Mouse (Mus musculus) MEL (cell line): Measurements from ENCODE around the gene Olfr1336.

Experiments used
- CHD2 ChIP-seq: IDR thresholded peaks from 2 replicates; pipeline ENCODE4 v1.6.1; 2011; ENCODE audit warnings: low read length, improper control_type of control experiment
- CTCF ChIP-seq, 3 experiments: IDR thresholded peaks in 2 of 3; conservative IDR thresholded peaks in 1 of 3; 2 replicates each; pipeline ENCODE4 v1.5.1; 2011 to 2012; ENCODE audit warnings: low read length in 3 of 3, low read depth in 2 of 3, mild to moderate bottlenecking in 2 of 3, improper control_type of control experiment in 1 of 3, inconsistent platforms in 1 of 3, mixed read lengths in 1 of 3, moderate library complexity in 1 of 3; ENCODE audit not compliant: control insufficient read depth in 1 of 3, insufficient read depth in 1 of 3, poor library complexity in 1 of 3, severe bottlenecking in 1 of 3
- E2F4 ChIP-seq: IDR thresholded peaks from 2 replicates; pipeline ENCODE4 v1.6.1; 2011; ENCODE audit warnings: low read depth, low read length, improper control_type of control experiment, borderline replicate concordance
- ELF1 ChIP-seq: IDR thresholded peaks from 2 replicates; pipeline ENCODE4 v1.6.1; 2014; ENCODE audit warnings: low read depth, mild to moderate bottlenecking, inconsistent platforms, low read length, improper control_type of control experiment, moderate library complexity
- EP300 ChIP-seq, 2 experiments: IDR thresholded peaks; 2 replicates each; pipeline ENCODE4 v1.6.1; 2011; ENCODE audit warnings: improper control_type of control experiment in 2 of 2, low read length in 2 of 2, low read depth in 1 of 2, mild to moderate bottlenecking in 1 of 2
- GABPA ChIP-seq: IDR thresholded peaks from 2 replicates; pipeline ENCODE4 v1.6.1; 2012; ENCODE audit warnings: low read depth, mild to moderate bottlenecking, inconsistent platforms, low read length, improper control_type of control experiment, moderate library complexity
- GATA1 ChIP-seq: IDR thresholded peaks from 2 replicates; pipeline ENCODE4 v1.6.1; 2011; ENCODE audit warnings: low read depth, low read length, improper control_type of control experiment
- MAFK ChIP-seq: IDR thresholded peaks from 2 replicates; pipeline ENCODE4 v1.6.1; 2011; ENCODE audit warnings: low read depth, mild to moderate bottlenecking, low read length, improper control_type of control experiment, borderline replicate concordance
- MAX ChIP-seq: IDR thresholded peaks from 2 replicates; pipeline ENCODE4 v1.6.1; 2011; ENCODE audit warnings: low read length, improper control_type of control experiment
- NRF1 ChIP-seq: IDR thresholded peaks from 2 replicates; pipeline ENCODE4 v1.6.1; 2014; ENCODE audit warnings: low read depth, mild to moderate bottlenecking, inconsistent platforms, low read length, improper control_type of control experiment, moderate library complexity; ENCODE audit not compliant: poor library complexity, insufficient read depth, severe bottlenecking
- POLR2A ChIP-seq, 2 experiments: IDR thresholded peaks; 2 replicates each; pipeline ENCODE4 v1.6.1; 2011 to 2012; ENCODE audit warnings: low read length in 2 of 2, mild to moderate bottlenecking in 2 of 2, control low read depth in 1 of 2, improper control_type of control experiment in 1 of 2, low read depth in 1 of 2, moderate library complexity in 1 of 2; ENCODE audit not compliant: control insufficient read depth in 1 of 2, insufficient read depth in 1 of 2, poor library complexity in 1 of 2
- RAD21 ChIP-seq: IDR thresholded peaks from 2 replicates; pipeline ENCODE4 v1.6.1; 2011; ENCODE audit warnings: mild to moderate bottlenecking, low read depth, low read length, improper control_type of control experiment
- TBP ChIP-seq: IDR thresholded peaks from 2 replicates; pipeline ENCODE4 v1.8.0; 2011; ENCODE audit warnings: low read depth, low read length, improper control_type of control experiment
- TCF12 ChIP-seq: IDR thresholded peaks from 2 replicates; pipeline ENCODE4 v1.6.1; 2014; ENCODE audit warnings: low read depth, mild to moderate bottlenecking, inconsistent platforms, low read length, improper control_type of control experiment, moderate library complexity

GRCm38 (mm10) chr7:6508648-6509047 is 52.7 kb downstream of the Olfr1336 start, which contains the start of gene Olfr1348:
- TF ChIP-seq POLR2A (IDR thresholded peaks at IDR 0.05; ENCODE audit: control insufficient read depth in 1 of 2, insufficient read depth in 1 of 2, low read depth in 1 of 2, low read length in 2 of 2, poor library complexity in 1 of 2) (no peak), TBP (no peak), TCF12 (no peak), CTCF (IDR thresholded peaks at IDR 0.05 in 2 of 3, conservative IDR thresholded peaks at IDR 0.05 in 1 of 3; ENCODE audit: control insufficient read depth in 1 of 3, insufficient read depth in 1 of 3, low read depth in 2 of 3, low read length in 3 of 3, poor library complexity in 1 of 3, severe bottlenecking in 1 of 3) (no peak), MAFK (no peak), EP300 (IDR thresholded peaks at IDR 0.05; ENCODE audit: low read depth in 1 of 2, low read length in 2 of 2) (no peak), RAD21 (no peak), E2F4 (no peak), NRF1 (no peak), GATA1 (no peak), MAX (no peak), ELF1 (no peak), CHD2 (no peak), GABPA (no peak)
